Mouse (Mus musculus) G1E-ER4 (cell line): ENCODE data around the gene Pigq. TPM values are rescaled to one million over a fixed set of nuclear protein-coding genes. Genes with fewer than 3 reads are reported as not detected.
A peak's percentile ranks its signal among the peaks of the same experiment; 100 is the strongest.

ENCODE experiments used
- GATA1 ChIP-seq: IDR thresholded peaks from one replicate; pipeline ENCODE4 v1.8.0; 2012; ENCODE audit warnings: low read length, inconsistent platforms
- polyA plus RNA-seq: library from polyadenylated mRNA; stranded (reverse); fragments of >175 nt; gene quantifications from 2 replicates; pipeline ENCODE4 v1.2.3, GENCODE M21; 2012

The Pigq gene
- polyA plus RNA-seq, 1 experiment = 89.1 TPM

GRCm38 (mm10) chr17:25916931-25917647 lies 27.6 kb downstream of the Pigq start:
- no peak for TF ChIP-seq GATA1

GRCm38 (mm10) chr17:25914295-25914694 lies 30.4 kb downstream of the Pigq start:
- no peak for TF ChIP-seq GATA1

GRCm38 (mm10) chr17:25913877-25914275 lies 30.9 kb downstream of the Pigq start:
- TF ChIP-seq GATA1 = peak; percentile 43

GRCm38 (mm10) chr17:25913186-25913876 lies 31.4 kb downstream of the Pigq start:
- TF ChIP-seq GATA1 = no peak

- TF ChIP-seq GATA1 = no peak
Measured at GRCm38 (mm10) chr17:25911816-25912215, 32.9 kb downstream of the Pigq start.

GRCm38 (mm10) chr17:25907640-25908039 lies 37.1 kb downstream of the Pigq start:
- TF ChIP-seq GATA1 = no peak

- no peak for TF ChIP-seq GATA1
Measured at GRCm38 (mm10) chr17:25903061-25903460, 41.7 kb downstream of the Pigq start.

GRCm38 (mm10) chr17:25900193-25900592 lies 44.5 kb downstream of the Pigq start:
- no peak for TF ChIP-seq GATA1

GRCm38 (mm10) chr17:25895891-25896290 lies 48.8 kb downstream of the Pigq start:
- TF ChIP-seq GATA1 = no peak

- no peak for TF ChIP-seq GATA1
Measured at GRCm38 (mm10) chr17:25895415-25895814, 49.3 kb downstream of the Pigq start.

- TF ChIP-seq GATA1 = no peak
Measured at GRCm38 (mm10) chr17:25893975-25894617, 50.6 kb downstream of the Pigq start.

- no peak for TF ChIP-seq GATA1
Measured at GRCm38 (mm10) chr17:25888837-25889236, 55.9 kb downstream of the Pigq start.

- no peak for TF ChIP-seq GATA1
Measured at GRCm38 (mm10) chr17:25887467-25887866, 57.3 kb downstream of the Pigq start.

GRCm38 (mm10) chr17:25886806-25887205 lies 57.9 kb downstream of the Pigq start:
- TF ChIP-seq GATA1 = no peak

- no peak for TF ChIP-seq GATA1
Measured at GRCm38 (mm10) chr17:25885636-25886035, 59.1 kb downstream of the Pigq start.

GRCm38 (mm10) chr17:25883824-25884223 lies 60.9 kb downstream of the Pigq start:
- no peak for TF ChIP-seq GATA1
